Mouse (Mus musculus): ENCODE results near the gene Pdia2. TPM values are rescaled to one million over a fixed set of nuclear protein-coding genes. Genes with fewer than 3 reads are reported as not detected.

Pdia2 gene
- polyA plus RNA-seq, 1 experiment from 2014 or later, result 0.43 TPM

DNA sequence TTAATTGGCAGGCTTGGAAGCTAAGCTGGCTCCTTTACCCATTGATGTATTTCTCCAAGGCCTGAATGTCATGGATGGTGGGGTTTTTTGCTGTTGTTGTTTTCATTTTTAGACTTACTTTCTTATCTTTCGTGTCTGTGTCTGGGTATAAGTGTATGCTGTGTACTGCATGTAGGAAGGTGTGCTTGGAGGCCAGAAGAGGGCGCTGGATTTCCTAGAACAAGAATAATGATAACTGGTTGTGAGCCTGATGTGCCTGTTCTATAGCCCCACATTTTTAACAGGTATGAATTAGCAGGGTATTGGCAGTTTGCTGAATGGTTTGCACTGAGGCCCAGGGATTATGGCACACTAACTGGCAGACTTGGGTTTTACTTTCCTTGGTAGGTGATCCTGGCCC lies 49.8 kb downstream of the Pdia2 start:
- no peaks in the 10 kb centered on the region for H3K9me3 ChIP-seq (ENCODE audit: low read depth, low read length)
- H3K36me3 ChIP-seq (ENCODE audit: insufficient read depth), result peaks cover 62% of the 10 kb centered on the region
- ATAC-seq (ENCODE audit: insufficient read depth), result no peak
- no peak for DNase-seq
- no peak overlapping the region for H3K4me2 ChIP-seq
- 74% methylated on average over 2 of the region's 2 CpGs for WGBS
- no peak overlapping the region for H3K4me3 ChIP-seq (ENCODE audit: low read depth, low read length)
- TF ChIP-seq CTCF (IDR thresholded peaks at IDR 0.05; ENCODE audit: low read depth), result no peak
- no peak overlapping the region for H3K9ac ChIP-seq
- H3K27me3 ChIP-seq (ENCODE audit: insufficient read depth, low read length), result no peaks in the 10 kb centered on the region
- H3K27ac ChIP-seq (ENCODE audit: low read depth), result no peak overlapping the region
- no peaks in the 10 kb centered on the region for H3K4me1 ChIP-seq (ENCODE audit: insufficient read depth)

Other genes starting within 250 kb of the Pdia2 start
- gene A930017K11Rik, start 246.5 kb downstream of the Pdia2 start, polyA plus RNA-seq (2014; fragmentation: Nextera tagmentation; extraction: Ambion mirVana), result 0.16 and 0.26 TPM in 2 replicates
- 26.7 and 30.5 TPM in 2 replicates for gene Capn15, start 213.3 kb downstream of the Pdia2 start, polyA plus RNA-seq (2014; fragmentation: Nextera tagmentation; extraction: Ambion mirVana)
- gene Rab11fip3, start 129.5 kb downstream of the Pdia2 start, polyA plus RNA-seq (2014; fragmentation: Nextera tagmentation; extraction: Ambion mirVana), result 15.2 and 15.3 TPM in 2 replicates
- gene Decr2, start 108.8 kb downstream of the Pdia2 start, polyA plus RNA-seq (2014; fragmentation: Nextera tagmentation; extraction: Ambion mirVana), result 24.9 and 25.0 TPM in 2 replicates
- 94.8 and 96.4 TPM in 2 replicates for gene Nme4, start 103.5 kb downstream of the Pdia2 start, polyA plus RNA-seq (2014; fragmentation: Nextera tagmentation; extraction: Ambion mirVana)
- gene Tmem8, start 85.8 kb downstream of the Pdia2 start, polyA plus RNA-seq (2014; fragmentation: Nextera tagmentation; extraction: Ambion mirVana), result 1.3 and 1.7 TPM in 2 replicates
- gene Mrpl28, start 75.6 kb downstream of the Pdia2 start, polyA plus RNA-seq (2014; fragmentation: Nextera tagmentation; extraction: Ambion mirVana), result 210 and 217 TPM in 2 replicates
- gene Axin1, start 60.4 kb downstream of the Pdia2 start, polyA plus RNA-seq (2014; fragmentation: Nextera tagmentation; extraction: Ambion mirVana), result 18.8 and 27.7 TPM in 2 replicates
- 10.3 and 11.9 TPM in 2 replicates for gene Rgs11, start 3.9 kb upstream of the Pdia2 start, polyA plus RNA-seq (2014; fragmentation: Nextera tagmentation; extraction: Ambion mirVana)
- 14.6 and 15.9 TPM in 2 replicates for gene Arhgdig, start 8.7 kb upstream of the Pdia2 start, polyA plus RNA-seq (2014; fragmentation: Nextera tagmentation; extraction: Ambion mirVana)
- gene Fam234a, start 45.2 kb upstream of the Pdia2 start, polyA plus RNA-seq (2014; fragmentation: Nextera tagmentation; extraction: Ambion mirVana), result 36.3 and 39.4 TPM in 2 replicates
- 97.7 and 104 TPM in 2 replicates for gene Luc7l, start 53.8 kb upstream of the Pdia2 start, polyA plus RNA-seq (2014; fragmentation: Nextera tagmentation; extraction: Ambion mirVana)
- 1.9 and 2.1 TPM in 2 replicates for gene Neurl1b, start 215.7 kb upstream of the Pdia2 start, polyA plus RNA-seq (2014; fragmentation: Nextera tagmentation; extraction: Ambion mirVana)

Data from lung, embryonic 14.5 days (tissue).